Mouse (Mus musculus) cortical plate, adult 2 months (tissue): ENCODE measurements around the gene Meis2.

Experiments used
- CTCF ChIP-seq: fragments of 200-500 bp; IDR thresholded peaks from 2 replicates; pipeline ENCODE4 v1.5.1; 2011; ENCODE audit warnings: mild to moderate bottlenecking, control low read depth, low read length; ENCODE audit not compliant: insufficient read depth; ENCODE audit errors: extremely low read depth
- POLR2A ChIP-seq: fragments of 200-500 bp; IDR thresholded peaks from 2 replicates; pipeline ENCODE4 v1.6.1; 2011; ENCODE audit warnings: mild to moderate bottlenecking, low read length, control low read depth; ENCODE audit not compliant: insufficient read depth; ENCODE audit errors: extremely low read depth

GRCm38 (mm10) chr2:115970091-115970820 lies 95.4 kb downstream of the Meis2 start:
- TF ChIP-seq POLR2A: no peak
- TF ChIP-seq CTCF: no peak
